Mouse (Mus musculus) hindbrain, embryonic 13.5 days (tissue): ENCODE data around the gene Arhgap21. TPM values are rescaled to one million over a fixed set of nuclear protein-coding genes. Genes with fewer than 3 reads are reported as not detected.

Source experiments
- ATAC-seq: fragments of 200-750 bp; cut with Nextera tagmentation; 2 replicates; pipeline ENCODE4 v1.8.0; 2017; ENCODE audit warnings: moderate TSS enrichment; ENCODE audit not compliant: low FRiP score
- H3K27ac ChIP-seq: fragments of 300-500 bp; sonication (generic); 2 replicates; pipeline ENCODE4 v1.5.1; 2015; ENCODE audit warnings: inconsistent platforms, mild to moderate bottlenecking, moderate library complexity
- H3K27me3 ChIP-seq: fragments of 300-500 bp; sonication (generic); 2 replicates; pipeline ENCODE4 v1.6.1; 2015; ENCODE audit warnings: mild to moderate bottlenecking, inconsistent platforms
- H3K36me3 ChIP-seq: fragments of 300-500 bp; sonication (generic); 2 replicates; pipeline ENCODE4 v1.6.1; 2015; ENCODE audit warnings: mild to moderate bottlenecking, inconsistent platforms
- H3K4me1 ChIP-seq: fragments of 300-500 bp; sonication (generic); replicated peaks from 2 replicates; pipeline ENCODE4 v1.6.1; 2015; ENCODE audit warnings: inconsistent platforms
- H3K4me2 ChIP-seq: fragments of 300-500 bp; sonication (generic); 2 replicates; pipeline ENCODE4 v1.6.1; 2015; ENCODE audit warnings: inconsistent platforms, mild to moderate bottlenecking, moderate library complexity
- H3K4me3 ChIP-seq: fragments of 300-500 bp; sonication (generic); 2 replicates; pipeline ENCODE4 v1.5.1; 2015; ENCODE audit warnings: mild to moderate bottlenecking, inconsistent platforms
- H3K9ac ChIP-seq: fragments of 300-500 bp; sonication (generic); 2 replicates; pipeline ENCODE4 v1.6.1; 2015; ENCODE audit warnings: mild to moderate bottlenecking, inconsistent platforms
- H3K9me3 ChIP-seq: fragments of 300-500 bp; sonication (generic); 2 replicates; pipeline ENCODE4 v1.6.1; 2016; ENCODE audit warnings: inconsistent platforms
- WGBS: fragments of 180-500 bp; shearing (Covaris S2); methylation state at CpG from one replicate; pipeline ENCODE4 v1.1.7; 2015; 5-methylcytosine and 5-hydroxymethylcytosine counted together
- polyA plus RNA-seq: library from polyadenylated mRNA; unstranded; fragments of >200 nt; fragmentation: Nextera tagmentation; extraction: Ambion mirVana; gene quantifications from 2 replicates; pipeline ENCODE4 v1.2.1, GENCODE M21; 2015

Gene Arhgap21
- polyA plus RNA-seq, 1 experiment from 2014 or later, result 35.6 TPM

GRCm38 (mm10) chr2:20978726-20979125, 10.0 kb upstream of the Arhgap21 start:
- Histone ChIP-seq H3K9ac (no peak overlapping the region), H3K4me2 (no peak overlapping the region), H3K27ac (no peak overlapping the region), H3K27me3 (no peaks in the 10 kb centered on the region), H3K4me1 (no peaks in the 10 kb centered on the region), H3K4me3 (no peak overlapping the region), H3K36me3 (no peaks in the 10 kb centered on the region), H3K9me3 (no peaks in the 10 kb centered on the region)
- 79% methylated on average over 8 of the region's 8 CpGs for WGBS
- no peak for ATAC-seq

- Histone ChIP-seq H3K4me1 (no peaks in the 10 kb centered on the region), H3K27me3 (no peaks in the 10 kb centered on the region), H3K4me2 (no peak overlapping the region), H3K4me3 (no peak overlapping the region), H3K36me3 (no peaks in the 10 kb centered on the region), H3K9me3 (no peaks in the 10 kb centered on the region), H3K9ac (no peak overlapping the region), H3K27ac (no peak overlapping the region)
- no peak for ATAC-seq
Observed at GRCm38 (mm10) chr2:20977051-20977450, 8.4 kb upstream of the Arhgap21 start.

- Histone ChIP-seq H3K4me2 (no peak overlapping the region), H3K4me3 (no peak overlapping the region), H3K27me3 (no peaks in the 10 kb centered on the region), H3K36me3 (no peaks in the 10 kb centered on the region), H3K9me3 (no peaks in the 10 kb centered on the region), H3K9ac (no peak overlapping the region), H3K4me1 (peaks cover 8% of the 10 kb centered on the region), H3K27ac (no peak overlapping the region)
- WGBS, result 86% methylated on average over 3 of the region's 3 CpGs
- ATAC-seq, result no peak
Observed at GRCm38 (mm10) chr2:20973513-20973912, 4.8 kb upstream of the Arhgap21 start.

- H3K4me1 ChIP-seq, result peaks cover 9% of the 10 kb centered on the region
- H3K4me3 ChIP-seq, result no peak overlapping the region
- no peaks in the 10 kb centered on the region for H3K36me3 ChIP-seq
- H3K4me2 ChIP-seq, result no peak overlapping the region
- H3K9ac ChIP-seq, result no peak overlapping the region
- WGBS, result 91% methylated on average over 1 of the region's 1 CpGs
- no peak overlapping the region for H3K27ac ChIP-seq
- H3K9me3 ChIP-seq, result no peaks in the 10 kb centered on the region
- H3K27me3 ChIP-seq, result no peaks in the 10 kb centered on the region
- ATAC-seq, result no peak
Observed at GRCm38 (mm10) chr2:20972180-20972579, 3.5 kb upstream of the Arhgap21 start.

GRCm38 (mm10) chr2:20971628-20972027, 2.9 kb upstream of the Arhgap21 start:
- Histone ChIP-seq H3K27ac (no peak overlapping the region), H3K4me1 (peaks cover 11% of the 10 kb centered on the region), H3K4me3 (no peak overlapping the region), H3K4me2 (no peak overlapping the region), H3K9ac (no peak overlapping the region), H3K27me3 (no peaks in the 10 kb centered on the region), H3K36me3 (no peaks in the 10 kb centered on the region), H3K9me3 (no peaks in the 10 kb centered on the region)
- no peak for ATAC-seq

GRCm38 (mm10) chr2:20969201-20970200, 820 bp upstream of the Arhgap21 start:
- Histone ChIP-seq H3K4me1 (peaks cover 23% of the 10 kb centered on the region), H3K36me3 (no peaks in the 10 kb centered on the region), H3K9ac (peak overlapping the region; percentile 100), H3K9me3 (no peaks in the 10 kb centered on the region), H3K27ac (peak overlapping the region; percentile 100), H3K4me2 (peak overlapping the region; percentile 83), H3K4me3 (peak overlapping the region; percentile 93), H3K27me3 (no peaks in the 10 kb centered on the region)
- under 1% methylated on average over 49 of the region's 49 CpGs for WGBS
- ATAC-seq, result peak; percentile 98

- ATAC-seq, result no peak; the same call in 1 of the 2 replicates
- WGBS, result under 1% methylated on average over 56 of the region's 57 CpGs
- H3K9me3 ChIP-seq, result no peaks in the 10 kb centered on the region
- H3K4me2 ChIP-seq, result peak overlapping the region; percentile 83
- H3K36me3 ChIP-seq, result no peaks in the 10 kb centered on the region
- peak overlapping the region; percentile 100 for H3K27ac ChIP-seq
- no peaks in the 10 kb centered on the region for H3K27me3 ChIP-seq
- H3K4me1 ChIP-seq, result peaks cover 36% of the 10 kb centered on the region
- peak overlapping the region; percentile 100 for H3K9ac ChIP-seq
- peak overlapping the region; percentile 93 for H3K4me3 ChIP-seq
Observed at GRCm38 (mm10) chr2:20967646-20968351, 882 bp downstream of the Arhgap21 start.

GRCm38 (mm10) chr2:20967101-20967645, 1.5 kb downstream of the Arhgap21 start:
- Histone ChIP-seq H3K4me1 (peaks cover 42% of the 10 kb centered on the region), H3K9ac (peak overlapping the region; percentile 100)
- 0% methylated on average over 13 of the region's 13 CpGs for WGBS

GRCm38 (mm10) chr2:20966176-20967100, 2.2 kb downstream of the Arhgap21 start:
- Histone ChIP-seq H3K4me2 (peak overlapping the region; percentile 83), H3K9ac (peak overlapping the region; percentile 100), H3K27ac (peak overlapping the region; percentile 100), H3K9me3 (no peaks in the 10 kb centered on the region), H3K4me1 (peaks cover 49% of the 10 kb centered on the region), H3K27me3 (no peaks in the 10 kb centered on the region), H3K4me3 (peak overlapping the region; percentile 93), H3K36me3 (no peaks in the 10 kb centered on the region)
- 21% methylated on average over 18 of the region's 18 CpGs for WGBS
- ATAC-seq, result no peak

More at GRCm38 (mm10) chr2:20967101-20967645, 1.5 kb downstream of the Arhgap21 start:
- ATAC-seq, result no peak
- peak overlapping the region; percentile 100 for H3K27ac ChIP-seq
- H3K27me3 ChIP-seq, result no peaks in the 10 kb centered on the region
- H3K9me3 ChIP-seq, result no peaks in the 10 kb centered on the region
- H3K4me3 ChIP-seq, result peak overlapping the region; percentile 93
- peak overlapping the region; percentile 83 for H3K4me2 ChIP-seq
- H3K36me3 ChIP-seq, result no peaks in the 10 kb centered on the region

GRCm38 (mm10) chr2:20965361-20965760, 3.3 kb downstream of the Arhgap21 start:
- Histone ChIP-seq H3K27me3 (no peaks in the 10 kb centered on the region), H3K4me1 (peaks cover 56% of the 10 kb centered on the region), H3K9me3 (no peaks in the 10 kb centered on the region), H3K4me3 (peak overlapping the region; percentile 93), H3K9ac (peak overlapping the region; percentile 100), H3K36me3 (no peaks in the 10 kb centered on the region), H3K27ac (no peak overlapping the region), H3K4me2 (peak overlapping the region; percentile 83)
- ATAC-seq, result no peak
- WGBS, result 59% methylated on average over 3 of the region's 3 CpGs

- no peak overlapping the region for H3K27ac ChIP-seq
- no peaks in the 10 kb centered on the region for H3K27me3 ChIP-seq
- H3K36me3 ChIP-seq, result no peaks in the 10 kb centered on the region
- peak overlapping the region; percentile 93 for H3K4me3 ChIP-seq
- peaks cover 59% of the 10 kb centered on the region for H3K4me1 ChIP-seq
- H3K9ac ChIP-seq, result peak overlapping the region; percentile 60; the same call in 1 of the 2 replicates
- ATAC-seq, result no peak
- peak overlapping the region; percentile 83 for H3K4me2 ChIP-seq
- H3K9me3 ChIP-seq, result no peaks in the 10 kb centered on the region
Observed at GRCm38 (mm10) chr2:20964461-20964860, 4.2 kb downstream of the Arhgap21 start.
